Mouse (Mus musculus) kidney, adult 2 months (tissue): Measurements from ENCODE around the gene Zfp462.

Experiments
- CTCF ChIP-seq: fragments of 200-500 bp; conservative IDR thresholded peaks from 2 replicates; pipeline ENCODE4 v1.5.1; 2011; ENCODE audit warnings: low read depth, mild to moderate bottlenecking, control low read depth, low read length, moderate library complexity, mixed read lengths; ENCODE audit not compliant: insufficient read depth, insufficient read length
- POLR2A ChIP-seq: fragments of 200-500 bp; IDR thresholded peaks from one replicate; pipeline ENCODE4 v1.6.1; 2011; ENCODE audit warnings: low read depth, low read length, control low read depth

DNA sequence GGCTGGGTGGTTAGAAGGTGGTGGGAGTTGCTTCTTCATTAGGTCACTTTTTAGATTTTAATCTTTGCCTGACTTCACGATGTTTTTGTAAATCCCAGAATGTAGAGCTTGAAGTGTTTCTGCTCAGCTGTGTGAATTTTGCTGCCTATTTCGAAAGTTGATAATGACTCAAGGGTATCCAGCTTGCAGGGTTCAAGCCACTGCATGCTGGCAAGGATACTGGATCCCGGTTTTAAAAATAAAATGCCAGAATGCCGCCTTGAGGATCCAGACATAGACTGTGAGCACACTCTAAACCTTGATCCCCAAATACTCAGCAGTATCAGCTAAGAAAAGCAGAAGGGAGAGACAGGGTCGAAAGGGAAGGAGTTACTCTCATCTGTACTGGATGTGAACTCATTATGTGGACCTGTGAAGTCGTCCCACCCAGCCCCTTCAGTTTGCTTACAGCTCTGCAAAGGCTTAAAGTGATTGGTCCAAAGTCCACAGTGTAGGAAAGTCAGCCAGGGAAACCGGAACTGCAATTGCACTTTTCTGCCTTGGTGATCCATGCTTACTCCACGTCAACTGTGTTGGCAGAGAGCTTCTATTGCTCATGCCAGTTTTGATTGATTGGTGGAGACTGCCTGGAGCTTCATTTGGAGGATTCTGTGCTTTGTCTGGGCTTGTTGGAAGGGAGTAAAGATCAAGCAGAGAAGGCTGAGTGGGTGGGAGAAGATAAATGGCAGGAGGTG is 28.1 kb downstream of the Zfp462 start:
- TF ChIP-seq CTCF (no peak), POLR2A (no peak)
